Mouse (Mus musculus): ENCODE results near the gene Gm3952. TPM values are rescaled to one million over a fixed set of nuclear protein-coding genes. Genes with fewer than 3 reads are reported as not detected.

The Gm3952 gene
- total RNA-seq (2022) = not detected

- DNase-seq (ENCODE audit: low spot score in 2 of 2) = no peak
Measured at GRCm38 (mm10) chr8:128798594-128798993, at the start of gene Gm3952. Gene Gm3952, minus strand, starts transcription at chr8:128798694.

GRCm38 (mm10) chr8:128843749-128844148 is 45.3 kb upstream of the Gm3952 start:
- DNase-seq (ENCODE audit: low spot score in 2 of 2) = no peak

GRCm38 (mm10) chr8:128812521-128812920 is 14.0 kb upstream of the Gm3952 start:
- DNase-seq (ENCODE audit: low spot score in 2 of 2) = no peak

- DNase-seq (ENCODE audit: low spot score in 2 of 2) = no peak
Measured at GRCm38 (mm10) chr8:128735692-128736091, 62.8 kb downstream of the Gm3952 start.

GRCm38 (mm10) chr8:128734118-128734517 is 64.4 kb downstream of the Gm3952 start:
- no peak for DNase-seq (ENCODE audit: low spot score in 2 of 2)

- no peak for DNase-seq (ENCODE audit: low spot score in 2 of 2)
Measured at GRCm38 (mm10) chr8:128732254-128732653, 66.2 kb downstream of the Gm3952 start.

- no peak for DNase-seq (ENCODE audit: low spot score in 2 of 2)
Measured at GRCm38 (mm10) chr8:128727213-128727612, 71.3 kb downstream of the Gm3952 start.

GRCm38 (mm10) chr8:128724819-128725218 is 73.7 kb downstream of the Gm3952 start:
- no peak for DNase-seq (ENCODE audit: low spot score in 2 of 2)

GRCm38 (mm10) chr8:128716184-128716583 is 82.3 kb downstream of the Gm3952 start:
- DNase-seq (ENCODE audit: low spot score in 2 of 2) = peak; percentile 30 to 38

- DNase-seq (ENCODE audit: low spot score in 2 of 2) = peak in 1 of 2 experiments; percentile 74
Measured at GRCm38 (mm10) chr8:128709261-128709660, 89.2 kb downstream of the Gm3952 start.

GRCm38 (mm10) chr8:128704836-128705235 is 93.7 kb downstream of the Gm3952 start:
- no peak for DNase-seq (ENCODE audit: low spot score in 2 of 2)

- no peak for DNase-seq (ENCODE audit: low spot score in 2 of 2)
Measured at GRCm38 (mm10) chr8:128704376-128704775, 94.1 kb downstream of the Gm3952 start.

GRCm38 (mm10) chr8:128697945-128698344 is 100.5 kb downstream of the Gm3952 start:
- DNase-seq (ENCODE audit: low spot score in 2 of 2) = no peak

- no peak for DNase-seq (ENCODE audit: low spot score in 2 of 2)
Measured at GRCm38 (mm10) chr8:128696701-128697397, 101.6 kb downstream of the Gm3952 start.

Other genes starting within 250 kb of the Gm3952 start
- 10 to 100 TPM; 37.0 to 52.4 (median 45.1) TPM for gene Itgb1, start 113.0 kb downstream of the Gm3952 start, total RNA-seq (2022)